Mouse (Mus musculus) erythroid progenitor cell, adult 5-6 weeks (primary cell): ENCODE measurements around the gene Hemk1. TPM values are rescaled to one million over a fixed set of nuclear protein-coding genes. Genes with fewer than 3 reads are reported as not detected.
A peak's percentile ranks its signal among the peaks of the same experiment; 100 is the strongest.

Experiments
- ATAC-seq: replicated peaks from 2 replicates; pipeline ENCODE4 v1.8.0; 2016; ENCODE audit warnings: moderate number of reproducible peaks, mild to moderate bottlenecking, moderate TSS enrichment, inconsistent platforms; ENCODE audit not compliant: poor library complexity, low FRiP score, severe bottlenecking
- total RNA-seq, 2 experiments: library from RNA; stranded (forward) in 1 of 2; stranded (reverse) in 1 of 2; fragments of 150-400 nt in 1 of 2; fragments of 186-747, 209-891 nt in 1 of 2; gene quantifications; 2 replicates each; pipeline versions ENCODE4 v1.2.3 to v1.2.4; 2015 to 2017; ENCODE audit warnings: low replicate concordance in 2 of 2

Gene Hemk1
- total RNA-seq (2015; ENCODE audit: low replicate concordance): not detected in 2 replicates
- 0.15 and 3.9 TPM in 2 replicates for total RNA-seq (2017; ENCODE audit: low replicate concordance)

DNA sequence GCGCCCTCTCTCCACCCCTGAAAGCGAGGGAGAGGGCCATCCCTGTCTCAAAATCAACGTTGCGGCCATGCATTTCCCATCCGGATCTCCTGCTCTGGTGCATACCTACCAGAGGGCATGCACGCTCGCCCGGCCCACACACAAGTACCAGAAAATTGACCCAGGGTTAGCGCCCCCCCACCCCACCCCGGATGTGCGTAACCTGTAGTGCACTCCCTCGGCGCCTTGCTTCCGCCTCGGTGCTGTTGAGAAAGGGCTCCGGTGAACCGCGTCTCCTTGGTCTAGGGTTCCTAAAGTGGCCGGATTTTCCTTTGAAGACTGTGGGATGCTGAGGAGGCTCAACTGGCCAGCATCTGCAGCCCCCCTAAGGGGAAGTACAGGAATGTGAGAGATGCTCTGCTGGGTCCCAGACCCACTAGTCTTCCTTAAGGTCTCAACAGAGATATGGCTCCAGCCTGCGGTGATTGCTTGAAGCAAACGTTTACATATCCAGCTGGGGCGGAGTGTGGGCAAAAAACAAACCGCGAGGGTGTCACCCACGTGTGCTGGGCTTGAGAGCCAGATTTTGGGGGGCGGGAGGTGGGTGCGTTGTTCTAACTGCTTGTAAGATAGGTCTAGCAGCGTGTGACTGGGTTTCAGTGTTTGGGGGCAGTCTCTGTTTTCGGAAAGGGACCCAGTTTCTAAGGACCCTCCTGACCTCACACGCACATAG lies at the start of gene Hemk1:
TSS of gene Hemk1 (minus strand) at position 179 of the 712 bp plus-strand sequence.
- peak; percentile 45; the same call in 1 of the 2 replicates for ATAC-seq

- ATAC-seq: no peak
These were observed 49.6 kb upstream of the Hemk1 start for GRCm38 (mm10) chr9:107387708-107388107.

DNA sequence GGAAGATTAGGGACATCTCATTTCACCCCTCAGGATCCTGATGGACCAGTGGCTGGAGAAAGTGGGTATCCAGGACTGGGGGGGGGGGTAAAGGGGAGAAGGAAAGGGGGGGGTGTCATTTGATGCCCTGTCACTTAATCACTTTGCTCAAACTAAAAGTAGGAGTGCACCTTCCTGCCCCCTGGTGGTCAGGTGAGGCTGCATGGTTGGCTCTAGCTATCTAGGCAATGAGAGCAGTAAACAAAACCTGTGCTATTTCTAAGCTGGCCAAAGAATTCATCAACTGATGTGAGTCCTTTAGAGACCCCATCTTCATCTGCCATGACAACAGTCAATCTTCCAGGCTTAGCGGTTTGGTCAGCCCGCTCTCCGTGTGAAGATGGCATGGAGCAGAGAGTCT lies 48.6 kb upstream of the Hemk1 start:
- peak; percentile 71 for ATAC-seq

DNA sequence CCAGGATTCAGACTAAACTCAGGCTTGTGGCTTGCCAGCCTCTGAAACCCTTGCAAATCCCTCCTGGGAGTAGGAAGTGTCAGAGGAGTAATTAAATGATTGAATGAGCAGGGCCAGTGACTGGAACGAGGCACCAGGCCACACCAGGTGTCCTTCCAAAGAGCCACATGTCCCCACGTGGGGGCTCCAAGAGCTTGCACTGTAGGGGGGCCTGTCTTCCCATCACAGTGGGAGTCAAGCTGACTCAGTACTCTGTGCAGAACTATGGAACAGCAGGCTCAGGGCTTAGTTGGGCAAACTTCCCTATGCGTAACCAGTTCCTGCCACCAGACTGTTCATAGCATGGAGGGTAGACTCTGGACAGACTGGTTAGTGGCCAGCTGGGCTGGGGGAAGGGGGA lies 46.2 kb upstream of the Hemk1 start:
- no peak for ATAC-seq

- ATAC-seq: no peak; the same call in 1 of the 2 replicates
These were observed 43.6 kb upstream of the Hemk1 start for GRCm38 (mm10) chr9:107381723-107382122.

GRCm38 (mm10) chr9:107377961-107378512 lies 39.9 kb upstream of the Hemk1 start:
- no peak for ATAC-seq

GRCm38 (mm10) chr9:107375451-107375850 lies 37.3 kb upstream of the Hemk1 start:
- peak; percentile 22; the same call in 1 of the 2 replicates for ATAC-seq

DNA sequence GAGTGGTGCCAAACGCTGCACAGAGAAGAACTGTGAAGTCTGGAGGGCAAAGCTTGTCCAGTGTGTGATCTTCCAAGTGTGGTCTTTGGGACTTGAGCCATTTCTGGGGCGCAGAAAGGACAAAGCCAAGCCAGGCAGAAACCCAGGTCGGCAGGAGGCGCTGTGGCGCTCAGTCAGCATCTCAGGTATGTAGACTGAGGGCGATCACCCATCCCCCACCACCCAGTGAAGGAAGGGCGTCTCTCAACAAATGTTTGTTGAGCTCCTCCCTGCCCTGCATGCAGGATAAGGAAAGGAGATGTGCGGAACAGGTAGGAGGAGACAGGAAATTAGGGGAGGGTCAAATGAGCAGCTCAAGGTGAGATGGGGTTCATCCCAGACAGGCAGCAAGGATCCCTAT lies 36.5 kb upstream of the Hemk1 start:
- ATAC-seq: no peak

DNA sequence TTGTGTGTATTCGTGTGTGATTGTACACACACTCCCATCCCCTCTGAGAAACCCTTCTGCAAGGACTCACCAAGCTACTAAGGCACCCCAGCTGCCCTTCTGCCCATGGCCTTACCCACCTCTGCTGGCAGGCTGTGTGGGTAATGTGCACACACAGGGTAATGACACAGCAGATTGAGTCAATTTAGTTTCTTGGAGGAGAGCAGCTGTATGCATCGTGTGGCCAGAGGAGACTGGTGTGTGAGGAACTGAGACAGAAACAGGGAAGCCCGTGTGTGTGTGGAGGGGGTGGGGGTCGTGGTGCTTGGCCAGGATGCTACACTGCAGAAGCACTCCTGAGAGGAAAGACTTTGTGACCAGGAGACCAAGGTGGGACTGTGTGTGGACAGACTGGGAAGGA lies 34.3 kb upstream of the Hemk1 start:
- ATAC-seq: peak; percentile 30; the same call in 1 of the 2 replicates

DNA sequence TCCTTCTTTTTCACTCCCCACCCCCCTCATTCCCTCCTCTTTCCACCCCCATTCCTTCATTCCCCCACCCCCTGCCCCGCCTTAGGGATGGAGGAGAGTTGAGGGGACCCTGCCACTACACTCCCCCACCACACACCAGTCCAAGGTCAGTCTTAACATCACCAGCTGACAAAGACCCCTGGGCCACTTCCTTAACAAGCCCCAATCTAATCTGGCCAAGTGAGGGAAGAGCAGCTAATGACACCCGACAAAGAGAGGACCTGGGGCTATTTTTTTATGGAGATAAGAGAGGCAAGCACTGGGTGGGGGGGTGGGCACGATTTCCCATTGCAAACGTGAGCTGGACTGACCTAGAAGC lies 31.9 kb upstream of the Hemk1 start:
- ATAC-seq: no peak

DNA sequence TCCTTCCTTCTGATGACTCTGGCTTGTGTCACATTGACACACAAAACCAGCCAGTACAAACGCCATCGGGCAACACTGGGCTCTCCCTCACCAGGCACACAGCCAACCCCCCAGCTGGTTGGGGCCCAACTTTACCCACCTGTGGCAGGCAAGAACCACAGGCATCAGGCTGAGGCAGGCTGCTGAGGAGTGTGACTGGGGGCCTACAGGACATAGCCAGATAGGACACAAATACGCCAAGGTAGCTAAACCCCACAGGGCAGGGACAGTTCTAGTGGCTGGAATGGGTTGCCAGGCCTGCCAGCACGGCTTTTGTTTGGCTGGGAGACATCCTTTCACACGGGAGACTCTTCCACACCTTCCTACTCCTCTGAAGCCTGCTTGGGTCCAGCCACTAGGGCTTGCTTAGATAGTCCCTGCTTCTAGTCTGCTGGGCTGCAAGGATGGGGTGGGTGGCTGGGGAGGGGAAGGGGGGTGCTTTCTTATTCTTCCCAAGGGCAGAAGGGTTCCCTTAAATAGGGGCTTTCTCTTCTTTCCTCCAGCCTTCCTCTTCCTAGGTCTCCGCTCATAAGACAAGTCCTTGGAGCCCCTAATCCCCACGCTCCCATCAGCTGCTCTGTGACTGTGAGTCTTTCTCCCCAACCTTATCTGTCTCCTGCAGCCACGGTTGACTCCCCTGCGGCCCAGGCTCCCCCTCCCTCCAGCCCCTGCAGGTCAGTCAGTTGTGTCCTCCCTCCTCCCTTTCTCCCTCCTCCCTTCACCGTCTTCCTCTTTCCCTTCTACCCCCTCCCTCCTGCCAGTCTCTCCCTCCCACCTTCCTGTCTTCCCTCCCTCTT lies 31.3 kb upstream of the Hemk1 start:
- peak; percentile 85 for ATAC-seq

GRCm38 (mm10) chr9:107368302-107368701 lies 30.2 kb upstream of the Hemk1 start:
- peak; percentile 65 for ATAC-seq

- ATAC-seq: peak; percentile 41
These were observed 28.5 kb upstream of the Hemk1 start for GRCm38 (mm10) chr9:107366644-107367043.

GRCm38 (mm10) chr9:107360989-107361388 lies 22.8 kb upstream of the Hemk1 start:
- ATAC-seq: no peak

DNA sequence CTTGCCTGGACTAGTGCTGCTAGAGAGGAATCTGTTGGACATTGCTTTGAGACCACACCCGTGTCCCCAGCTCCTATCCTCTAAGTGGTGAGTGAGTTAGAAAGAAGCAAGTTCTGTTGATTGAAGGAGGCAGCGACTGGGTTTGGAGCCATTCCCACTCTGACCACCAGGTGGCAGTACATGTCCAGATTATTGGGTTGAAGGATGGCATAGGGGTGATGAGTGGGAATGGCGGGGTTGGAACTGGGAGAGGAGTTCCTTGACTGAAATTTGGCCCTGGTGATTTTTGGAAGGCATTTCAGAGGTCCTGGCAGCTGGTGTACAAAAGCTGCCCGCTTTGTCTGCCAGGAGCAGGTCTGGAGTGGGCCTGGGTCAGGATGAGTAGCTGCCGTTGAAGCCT lies 19.5 kb upstream of the Hemk1 start:
- peak; percentile 60 for ATAC-seq

- peak; percentile 46; the same call in 1 of the 2 replicates for ATAC-seq
These were observed 18.0 kb upstream of the Hemk1 start for GRCm38 (mm10) chr9:107355870-107356765.

DNA sequence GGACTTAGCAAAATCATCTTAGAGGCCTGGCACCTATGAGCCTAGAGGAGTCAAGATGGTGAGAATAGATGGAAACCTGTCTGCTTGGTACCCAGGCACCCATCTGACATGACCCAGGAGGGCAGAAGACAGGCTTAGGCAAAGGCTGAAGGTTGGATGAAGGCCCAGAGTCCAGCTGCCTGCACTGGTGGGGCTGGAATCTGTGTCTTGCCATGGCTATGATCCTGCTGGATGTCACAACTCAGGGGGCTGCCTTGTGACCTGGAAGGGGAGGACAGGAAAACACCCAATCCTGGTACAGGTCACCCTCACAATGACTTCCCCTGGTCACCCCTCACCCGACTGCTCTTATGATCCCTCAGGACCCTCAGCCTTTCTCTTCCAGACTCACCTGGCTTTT lies 16.7 kb upstream of the Hemk1 start:
- ATAC-seq: no peak

DNA sequence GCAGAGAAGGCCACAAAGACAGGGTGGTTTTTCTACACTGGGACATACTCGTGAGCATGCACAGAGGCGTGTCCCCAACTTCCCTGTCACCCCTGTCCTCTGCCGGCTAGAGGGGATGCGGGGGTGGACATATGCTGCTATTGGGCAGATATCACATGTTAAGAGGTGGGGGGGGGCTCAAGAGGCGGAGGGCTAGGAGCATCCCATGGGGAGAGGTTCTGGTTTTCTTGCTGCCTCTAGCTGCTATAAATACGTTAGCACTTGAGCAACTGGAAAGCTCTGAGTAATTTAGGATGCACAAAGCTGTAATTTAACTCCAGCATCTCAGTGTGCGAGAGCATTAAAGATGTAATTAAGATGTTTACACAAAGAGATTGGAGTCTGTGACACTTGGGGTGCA lies 11.2 kb upstream of the Hemk1 start:
- ATAC-seq: no peak

GRCm38 (mm10) chr9:107347586-107348183 lies 9.5 kb upstream of the Hemk1 start:
- no peak for ATAC-seq
